Mouse (Mus musculus): Measurements from ENCODE around the gene Tmem115.

DNA sequence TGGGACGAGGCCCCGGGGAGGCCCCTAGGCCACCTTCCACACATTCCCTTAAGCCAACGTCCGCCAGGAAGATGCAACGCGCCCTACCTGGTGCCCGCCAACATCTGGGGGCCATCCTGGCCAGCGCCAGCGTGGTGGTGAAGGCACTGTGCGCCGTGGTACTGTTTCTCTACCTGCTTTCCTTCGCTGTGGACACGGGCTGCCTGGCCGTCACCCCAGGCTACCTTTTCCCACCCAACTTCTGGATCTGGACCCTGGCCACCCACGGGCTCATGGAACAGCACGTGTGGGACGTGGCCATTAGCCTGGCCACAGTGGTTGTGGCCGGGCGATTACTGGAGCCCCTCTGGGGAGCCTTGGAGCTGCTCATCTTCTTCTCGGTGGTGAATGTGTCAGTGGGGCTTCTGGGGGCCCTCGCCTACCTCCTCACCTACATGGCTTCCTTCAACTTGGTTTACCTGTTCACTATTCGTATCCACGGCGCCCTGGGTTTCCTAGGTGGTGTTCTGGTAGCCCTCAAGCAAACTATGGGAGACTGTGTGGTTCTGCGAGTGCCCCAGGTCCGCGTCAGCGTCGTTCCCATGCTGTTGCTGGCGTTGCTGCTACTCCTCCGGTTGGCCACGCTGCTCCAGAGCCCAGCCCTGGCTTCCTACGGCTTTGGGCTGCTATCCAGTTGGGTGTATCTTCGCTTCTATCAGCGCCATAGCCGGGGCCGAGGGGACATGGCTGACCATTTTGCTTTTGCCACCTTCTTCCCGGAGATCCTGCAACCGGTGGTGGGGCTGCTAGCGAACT, 860 bp downstream of the Tmem115 start:
- no peak for TF ChIP-seq FLI1 (IDR thresholded peaks at IDR 0.05; ENCODE audit: low read length)
- no peak for TF ChIP-seq GATA1 (IDR thresholded peaks at IDR 0.05; ENCODE audit: borderline replicate concordance, low read length)

Data from megakaryocyte, embryonic 14.5 days (primary cell).